Mouse (Mus musculus) bone marrow, adult 2 months (tissue): ENCODE measurements around the gene Rgs3.

Experiments
- CTCF ChIP-seq: fragments of 200-500 bp; IDR thresholded peaks from 2 replicates; pipeline ENCODE4 v1.5.1; 2011; ENCODE audit warnings: low read length, control low read depth; ENCODE audit not compliant: control insufficient read depth, insufficient read depth
- POLR2A ChIP-seq: fragments of 200-500 bp; IDR thresholded peaks from 2 replicates; pipeline ENCODE4 v1.6.1; 2011; ENCODE audit warnings: low read depth, mild to moderate bottlenecking, control low read depth, low read length, borderline replicate concordance; ENCODE audit not compliant: control insufficient read depth

DNA sequence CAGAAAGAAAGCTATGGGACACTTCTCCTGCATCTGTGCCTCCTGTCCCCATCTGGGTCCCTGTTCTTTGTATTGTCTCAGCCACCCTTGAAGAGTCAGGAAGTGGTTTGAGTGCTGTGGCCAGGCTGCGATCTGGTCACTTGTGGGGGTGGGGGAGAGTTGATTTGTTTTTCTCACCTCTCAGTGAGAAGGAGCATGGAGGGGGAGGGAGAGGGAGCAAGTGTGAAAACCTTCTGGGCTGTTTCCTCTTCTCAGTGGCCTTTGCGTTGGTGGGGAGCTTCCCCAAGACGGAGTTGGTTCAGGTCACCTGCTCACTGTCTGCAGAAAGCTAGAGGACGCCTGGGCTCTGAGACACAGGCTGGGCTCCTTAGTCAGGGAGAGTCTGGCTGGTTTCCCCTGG lies 70.3 kb downstream of the Rgs3 start:
- no peak for TF ChIP-seq CTCF
- TF ChIP-seq POLR2A = no peak
